Mouse (Mus musculus): ENCODE results near the gene Pacsin3.

DNA sequence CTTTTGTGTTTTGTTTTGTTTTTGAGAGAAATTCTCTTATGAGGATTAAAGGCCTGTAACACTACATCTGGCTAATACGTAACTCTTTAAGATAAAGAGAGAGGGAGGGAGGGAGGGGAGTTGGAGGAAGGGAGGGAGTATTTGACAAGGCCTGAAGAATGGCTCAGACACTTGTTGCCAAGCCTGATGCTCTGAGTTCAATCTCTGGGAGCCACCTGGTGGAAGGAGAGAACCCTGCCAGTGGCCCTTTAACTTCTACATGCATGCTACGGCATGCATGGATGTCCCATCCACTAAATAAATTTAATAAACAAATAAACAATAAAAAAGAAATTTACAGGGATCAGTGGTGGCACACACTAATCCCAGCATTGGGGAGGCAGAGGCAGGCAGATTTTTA lies 46.1 kb downstream of the Pacsin3 start:
- TF ChIP-seq RAD21 (IDR thresholded peaks at IDR 0.05; ENCODE audit: low read depth, low read length) (peak; percentile 16; the same call in 1 of the 2 replicates), GATA1 (IDR thresholded peaks at IDR 0.05; ENCODE audit: low read depth, low read length) (no peak), CTCF (IDR thresholded peaks at IDR 0.05 in 2 of 3, conservative IDR thresholded peaks at IDR 0.05 in 1 of 3; ENCODE audit: control insufficient read depth in 1 of 3, insufficient read depth in 1 of 3, low read depth in 2 of 3, low read length in 3 of 3, poor library complexity in 1 of 3, severe bottlenecking in 1 of 3) (peak in 1 of 3 experiments; percentile 32; a peak in 2 of 6 replicates), POLR2A (IDR thresholded peaks at IDR 0.05; ENCODE audit: control insufficient read depth in 1 of 2, insufficient read depth in 1 of 2, low read depth in 1 of 2, low read length in 2 of 2, poor library complexity in 1 of 2) (no peak), EP300 (IDR thresholded peaks at IDR 0.05; ENCODE audit: low read depth in 1 of 2, low read length in 2 of 2) (no peak), UBTF (IDR thresholded peaks at IDR 0.05; ENCODE audit: borderline replicate concordance, insufficient read depth, low read depth, low read length) (no peak), HCFC1 (IDR thresholded peaks at IDR 0.05; ENCODE audit: low read depth, low read length) (no peak), TAL1 (IDR thresholded peaks at IDR 0.05; ENCODE audit: low read length) (no peak), JUND (IDR thresholded peaks at IDR 0.05; ENCODE audit: low read depth, low read length) (no peak), ZNF384 (IDR thresholded peaks at IDR 0.05; ENCODE audit: low read depth, low read length) (no peak), ZC3H11A (IDR thresholded peaks at IDR 0.05; ENCODE audit: low read depth, low read length) (no peak)
